Mouse (Mus musculus): Measurements from ENCODE around the gene Cdk7. TPM values are rescaled to one million over a fixed set of nuclear protein-coding genes. Genes with fewer than 3 reads are reported as not detected.

Gene Cdk7
- polyA plus RNA-seq, 1 experiment from 2014 or later: 54.6 TPM

- H3K4me3 ChIP-seq (ENCODE audit: low read depth, low read length): no peak overlapping the region
- ATAC-seq (no peak), DNase-seq (ENCODE audit: low spot score) (no peak)
- no peaks in the 10 kb centered on the region for H3K4me1 ChIP-seq (ENCODE audit: control insufficient read depth, insufficient read depth, low read length)
- no peaks in the 10 kb centered on the region for H3K36me3 ChIP-seq (ENCODE audit: control insufficient read depth, insufficient read depth, low read length)
- H3K27ac ChIP-seq (ENCODE audit: low read depth, low read length): no peak overlapping the region
- no peak overlapping the region for H3K9ac ChIP-seq (ENCODE audit: low read length)
- WGBS: 92% methylated on average over 8 of the region's 8 CpGs
- no peaks in the 10 kb centered on the region for H3K9me3 ChIP-seq (replicated peaks; ENCODE audit: control insufficient read depth, low read length)
- no peak overlapping the region for H3K4me2 ChIP-seq (ENCODE audit: low read length)
- H3K27me3 ChIP-seq (replicated peaks; ENCODE audit: control insufficient read depth, insufficient read depth, low read length): no peaks in the 10 kb centered on the region
These were observed 21.8 kb upstream of the Cdk7 start for GRCm38 (mm10) chr13:100752529-100752928.

- H3K27ac ChIP-seq (ENCODE audit: low read depth, low read length): no peak overlapping the region
- WGBS: 78% methylated on average over 3 of the region's 3 CpGs
- no peak overlapping the region for H3K9ac ChIP-seq (ENCODE audit: low read length)
- no peaks in the 10 kb centered on the region for H3K4me1 ChIP-seq (ENCODE audit: control insufficient read depth, insufficient read depth, low read length)
- no peak overlapping the region for H3K4me2 ChIP-seq (ENCODE audit: low read length)
- ATAC-seq (no peak), DNase-seq (ENCODE audit: low spot score) (no peak)
- no peaks in the 10 kb centered on the region for H3K36me3 ChIP-seq (ENCODE audit: control insufficient read depth, insufficient read depth, low read length)
- no peak overlapping the region for H3K4me3 ChIP-seq (ENCODE audit: low read depth, low read length)
- H3K27me3 ChIP-seq (replicated peaks; ENCODE audit: control insufficient read depth, insufficient read depth, low read length): no peaks in the 10 kb centered on the region
- no peaks in the 10 kb centered on the region for H3K9me3 ChIP-seq (replicated peaks; ENCODE audit: control insufficient read depth, low read length)
These were observed 20.7 kb upstream of the Cdk7 start for GRCm38 (mm10) chr13:100751402-100751801.

GRCm38 (mm10) chr13:100750799-100751198 is 20.1 kb upstream of the Cdk7 start:
- Histone ChIP-seq H3K9me3 (replicated peaks; ENCODE audit: control insufficient read depth, low read length) (no peaks in the 10 kb centered on the region), H3K4me2 (ENCODE audit: low read length) (no peak overlapping the region), H3K9ac (ENCODE audit: low read length) (no peak overlapping the region), H3K4me3 (ENCODE audit: low read depth, low read length) (no peak overlapping the region), H3K4me1 (ENCODE audit: control insufficient read depth, insufficient read depth, low read length) (no peaks in the 10 kb centered on the region), H3K27ac (ENCODE audit: low read depth, low read length) (no peak overlapping the region), H3K36me3 (ENCODE audit: control insufficient read depth, insufficient read depth, low read length) (no peaks in the 10 kb centered on the region), H3K27me3 (replicated peaks; ENCODE audit: control insufficient read depth, insufficient read depth, low read length) (no peaks in the 10 kb centered on the region)
- no peak for ATAC-seq
- no peak for DNase-seq (ENCODE audit: low spot score)
- 94% methylated on average over 5 of the region's 5 CpGs for WGBS

- no peaks in the 10 kb centered on the region for H3K36me3 ChIP-seq (ENCODE audit: control insufficient read depth, insufficient read depth, low read length)
- H3K4me2 ChIP-seq (ENCODE audit: low read length): no peak overlapping the region
- no peaks in the 10 kb centered on the region for H3K27me3 ChIP-seq (replicated peaks; ENCODE audit: control insufficient read depth, insufficient read depth, low read length)
- no peak overlapping the region for H3K4me3 ChIP-seq (ENCODE audit: low read depth, low read length)
- no peaks in the 10 kb centered on the region for H3K9me3 ChIP-seq (replicated peaks; ENCODE audit: control insufficient read depth, low read length)
- no peak overlapping the region for H3K9ac ChIP-seq (ENCODE audit: low read length)
- no peak for ATAC-seq
- no peak for DNase-seq (ENCODE audit: low spot score)
- H3K27ac ChIP-seq (ENCODE audit: low read depth, low read length): no peak overlapping the region
- no peaks in the 10 kb centered on the region for H3K4me1 ChIP-seq (ENCODE audit: control insufficient read depth, insufficient read depth, low read length)
- 41% methylated on average over 8 of the region's 8 CpGs for WGBS
These were observed 17.9 kb upstream of the Cdk7 start for GRCm38 (mm10) chr13:100748638-100749037.

GRCm38 (mm10) chr13:100746090-100746489 is 15.4 kb upstream of the Cdk7 start:
- DNase-seq (ENCODE audit: low spot score) (no peak), ATAC-seq (no peak)
- 97% methylated on average over 3 of the region's 3 CpGs for WGBS
- H3K36me3 ChIP-seq (ENCODE audit: control insufficient read depth, insufficient read depth, low read length): no peaks in the 10 kb centered on the region
- H3K9ac ChIP-seq (ENCODE audit: low read length): no peak overlapping the region
- H3K4me1 ChIP-seq (ENCODE audit: control insufficient read depth, insufficient read depth, low read length): peaks cover 4% of the 10 kb centered on the region; the same call in 1 of the 2 replicates
- H3K4me3 ChIP-seq (ENCODE audit: low read depth, low read length): no peak overlapping the region
- no peaks in the 10 kb centered on the region for H3K27me3 ChIP-seq (replicated peaks; ENCODE audit: control insufficient read depth, insufficient read depth, low read length)
- no peaks in the 10 kb centered on the region for H3K9me3 ChIP-seq (replicated peaks; ENCODE audit: control insufficient read depth, low read length)
- no peak overlapping the region for H3K4me2 ChIP-seq (ENCODE audit: low read length)
- no peak overlapping the region for H3K27ac ChIP-seq (ENCODE audit: low read depth, low read length)

GRCm38 (mm10) chr13:100744036-100744744 is 13.5 kb upstream of the Cdk7 start, which contains the start of gene Mrps36:
TSS of gene Mrps36 (minus strand) at chr13:100744659.
- peak; percentile 92 for DNase-seq (ENCODE audit: low spot score)
- H3K27ac ChIP-seq (ENCODE audit: low read depth, low read length): peak within 1 kb of the TSS; percentile 89
- H3K36me3 ChIP-seq (ENCODE audit: control insufficient read depth, insufficient read depth, low read length): peaks cover 3% of the 10 kb centered on the region; the same call in 1 of the 2 replicates
- peaks cover 4% of the 10 kb centered on the region; the same call in 1 of the 2 replicates for H3K4me1 ChIP-seq (ENCODE audit: control insufficient read depth, insufficient read depth, low read length)
- WGBS: under 1% methylated on average over 52 of the region's 52 CpGs
- peak within 1 kb of the TSS; percentile 84 for H3K9ac ChIP-seq (ENCODE audit: low read length)
- no peaks in the 10 kb centered on the region for H3K9me3 ChIP-seq (replicated peaks; ENCODE audit: control insufficient read depth, low read length)
- no peaks in the 10 kb centered on the region for H3K27me3 ChIP-seq (replicated peaks; ENCODE audit: control insufficient read depth, insufficient read depth, low read length)
- H3K4me2 ChIP-seq (ENCODE audit: low read length): peak within 1 kb of the TSS; percentile 57
- peak within 1 kb of the TSS; percentile 79 for H3K4me3 ChIP-seq (ENCODE audit: low read depth, low read length)
- ATAC-seq: peak; percentile 96

GRCm38 (mm10) chr13:100743346-100744035 is 12.8 kb upstream of the Cdk7 start:
- Histone ChIP-seq H3K36me3 (ENCODE audit: control insufficient read depth, insufficient read depth, low read length) (peaks cover 3% of the 10 kb centered on the region; the same call in 1 of the 2 replicates), H3K4me2 (ENCODE audit: low read length) (peak overlapping the region; percentile 57), H3K4me3 (ENCODE audit: low read depth, low read length) (peak overlapping the region; percentile 79), H3K9ac (ENCODE audit: low read length) (peak overlapping the region; percentile 84), H3K27me3 (replicated peaks; ENCODE audit: control insufficient read depth, insufficient read depth, low read length) (no peaks in the 10 kb centered on the region), H3K9me3 (replicated peaks; ENCODE audit: control insufficient read depth, low read length) (no peaks in the 10 kb centered on the region), H3K27ac (ENCODE audit: low read depth, low read length) (0 out of 2 replicates have a peak overlapping the region, but pooled peaks have one; percentile 89), H3K4me1 (ENCODE audit: control insufficient read depth, insufficient read depth, low read length) (peaks cover 4% of the 10 kb centered on the region; the same call in 1 of the 2 replicates)
- WGBS: 70% methylated on average over 11 of the region's 11 CpGs
- ATAC-seq (peak; percentile 52), DNase-seq (ENCODE audit: low spot score) (no peak)

GRCm38 (mm10) chr13:100742831-100743230 is 12.1 kb upstream of the Cdk7 start:
- ATAC-seq (no peak), DNase-seq (ENCODE audit: low spot score) (no peak)
- WGBS: 91% methylated on average over 5 of the region's 5 CpGs
- H3K4me2 ChIP-seq (ENCODE audit: low read length): no peak overlapping the region
- no peaks in the 10 kb centered on the region for H3K27me3 ChIP-seq (replicated peaks; ENCODE audit: control insufficient read depth, insufficient read depth, low read length)
- H3K9ac ChIP-seq (ENCODE audit: low read length): no peak overlapping the region
- H3K4me1 ChIP-seq (ENCODE audit: control insufficient read depth, insufficient read depth, low read length): peaks cover 4% of the 10 kb centered on the region; the same call in 1 of the 2 replicates
- no peak overlapping the region for H3K4me3 ChIP-seq (ENCODE audit: low read depth, low read length)
- H3K36me3 ChIP-seq (ENCODE audit: control insufficient read depth, insufficient read depth, low read length): peaks cover 3% of the 10 kb centered on the region; the same call in 1 of the 2 replicates
- H3K9me3 ChIP-seq (replicated peaks; ENCODE audit: control insufficient read depth, low read length): no peaks in the 10 kb centered on the region
- no peak overlapping the region for H3K27ac ChIP-seq (ENCODE audit: low read depth, low read length)

GRCm38 (mm10) chr13:100732756-100733155 is 2.0 kb upstream of the Cdk7 start:
- H3K9ac ChIP-seq (ENCODE audit: low read length): no peak overlapping the region
- H3K4me2 ChIP-seq (ENCODE audit: low read length): no peak overlapping the region
- DNase-seq (ENCODE audit: low spot score): no peak
- H3K36me3 ChIP-seq (ENCODE audit: control insufficient read depth, insufficient read depth, low read length): peaks cover 12% of the 10 kb centered on the region; the same call in 1 of the 2 replicates
- H3K4me3 ChIP-seq (ENCODE audit: low read depth, low read length): no peak overlapping the region
- ATAC-seq: no peak
- H3K27ac ChIP-seq (ENCODE audit: low read depth, low read length): no peak overlapping the region
- H3K27me3 ChIP-seq (replicated peaks; ENCODE audit: control insufficient read depth, insufficient read depth, low read length): no peaks in the 10 kb centered on the region
- H3K9me3 ChIP-seq (replicated peaks; ENCODE audit: control insufficient read depth, low read length): no peaks in the 10 kb centered on the region
- WGBS: 95% methylated on average over 2 of the region's 2 CpGs
- peaks cover 8% of the 10 kb centered on the region; the same call in 1 of the 2 replicates for H3K4me1 ChIP-seq (ENCODE audit: control insufficient read depth, insufficient read depth, low read length)
